8 mouse cellular contexts compared by ENCODE assay signal in genomic region chr5:34187601-34188316, GRCm38 (mm10). TPM values are rescaled to one million over a fixed set of nuclear protein-coding genes. Genes with fewer than 3 reads are reported as not detected.
DNase-seq lines count a peak whose midpoint lies in the region; ATAC-seq lines count a peak whose summit lies in the region.

TSS of gene Mxd4 (minus strand) at chr5:34187720.

- no peaks in the 10 kb centered on the region for H3K36me3 ChIP-seq in hindbrain, embryonic 15.5 days

- under 1% methylated on average over 60 of the region's 60 CpGs for WGBS in hindbrain, embryonic 15.5 days

- DNase-seq in T-cell, adult 2 months (ENCODE audit: low spot score) = peak; percentile 98
- peak; percentile 99 to 100 for DNase-seq in cerebellum, postnatal 36 days
- peak; percentile 98 to 100 for DNase-seq in frontal cortex, postnatal 36 days (ENCODE audit: low spot score in 2 of 2)
- peak; percentile 100 for DNase-seq in left cerebral cortex, adult 11 months (ENCODE audit: low spot score)
- DNase-seq in lung, postnatal 4 days = peak; percentile 99 to 100
- peak; percentile 97 for DNase-seq in retina, postnatal 7 days (ENCODE audit: low read depth, low spot score)
- DNase-seq in urinary bladder, adult 2 months (ENCODE audit: low spot score) = peak; percentile 96

- peaks cover 52% of the 10 kb centered on the region for H3K4me1 ChIP-seq in hindbrain, embryonic 15.5 days (replicated peaks)

- peak; percentile 99 for ATAC-seq in hindbrain, embryonic 15.5 days (ENCODE audit: low FRiP score, low read depth)

- H3K4me3 ChIP-seq in hindbrain, embryonic 15.5 days = peak within 1 kb of the TSS; percentile 88

- H3K27ac ChIP-seq in hindbrain, embryonic 15.5 days (replicated peaks) = peak within 1 kb of the TSS; percentile 90

- H3K9ac ChIP-seq in hindbrain, embryonic 15.5 days = peak within 1 kb of the TSS; percentile 73

- peak within 1 kb of the TSS; percentile 92 for H3K4me2 ChIP-seq in hindbrain, embryonic 15.5 days

- no peaks in the 10 kb centered on the region for H3K9me3 ChIP-seq in hindbrain, embryonic 15.5 days

- no peaks in the 10 kb centered on the region for H3K27me3 ChIP-seq in hindbrain, embryonic 15.5 days

RNA-seq across cellular contexts. Expression of gene Mxd4, which starts in this region (rescaled TPM):
- polyA plus RNA-seq in hindbrain, embryonic 15.5 days (2015; fragmentation: Nextera tagmentation; extraction: Ambion mirVana) = 33.5 and 34.2 TPM in 2 replicates
- polyA plus RNA-seq in urinary bladder, adult 2 months (2012; rRNA removed) = 78.7 and 85.4 TPM in 2 replicates

Comparison
In these comparisons a context has a peak if more than half of its experiments do, and no peak if none do; other contexts are left out.
1. Peak in every context shown above with its lines: DNase-seq, ATAC-seq, H3K4me3 ChIP-seq and H3K27ac ChIP-seq.